Mouse (Mus musculus): ENCODE results near the gene Siglech. TPM values are rescaled to one million over a fixed set of nuclear protein-coding genes. Genes with fewer than 3 reads are reported as not detected.

Gene Siglech
- polyA plus RNA-seq, 1 experiment from 2014 or later: 3.1 TPM

DNA sequence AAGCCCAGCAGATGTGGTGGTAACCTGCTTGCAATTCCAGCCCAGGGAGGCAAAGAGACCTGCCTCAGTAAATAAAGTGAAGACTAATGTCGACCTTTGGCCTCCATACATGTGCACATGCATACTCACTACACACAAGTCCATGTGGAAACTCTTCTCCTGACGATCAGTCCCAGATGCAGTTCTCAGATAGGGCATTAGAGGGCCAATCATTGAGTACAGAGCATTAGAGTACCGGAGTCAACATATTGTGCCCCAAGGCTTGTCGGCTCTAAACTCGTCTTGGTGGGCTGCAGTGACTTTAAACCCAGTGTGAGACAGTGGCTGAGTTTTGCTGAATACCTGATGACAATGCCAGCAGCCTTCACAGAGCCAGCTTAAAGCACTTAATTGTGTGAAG lies 56.5 kb downstream of the Siglech start:
- Histone ChIP-seq H3K4me3 (ENCODE audit: low read length) (no peak overlapping the region), H3K27ac (ENCODE audit: low read depth, low read length) (no peak overlapping the region), H3K9ac (ENCODE audit: low read depth, low read length) (no peak overlapping the region), H3K9me3 (ENCODE audit: control insufficient read depth, low read length) (no peaks in the 10 kb centered on the region), H3K4me1 (ENCODE audit: control insufficient read depth, insufficient read depth, low read depth, low read length) (no peaks in the 10 kb centered on the region), H3K4me2 (ENCODE audit: low read length) (no peak overlapping the region), H3K27me3 (replicated peaks; ENCODE audit: control insufficient read depth, insufficient read depth, low read length) (no peaks in the 10 kb centered on the region), H3K36me3 (ENCODE audit: control insufficient read depth, insufficient read depth, low read length) (peaks cover 35% of the 10 kb centered on the region)
- no peak for ATAC-seq
- 81% methylated on average over 5 of the region's 5 CpGs for WGBS

DNA sequence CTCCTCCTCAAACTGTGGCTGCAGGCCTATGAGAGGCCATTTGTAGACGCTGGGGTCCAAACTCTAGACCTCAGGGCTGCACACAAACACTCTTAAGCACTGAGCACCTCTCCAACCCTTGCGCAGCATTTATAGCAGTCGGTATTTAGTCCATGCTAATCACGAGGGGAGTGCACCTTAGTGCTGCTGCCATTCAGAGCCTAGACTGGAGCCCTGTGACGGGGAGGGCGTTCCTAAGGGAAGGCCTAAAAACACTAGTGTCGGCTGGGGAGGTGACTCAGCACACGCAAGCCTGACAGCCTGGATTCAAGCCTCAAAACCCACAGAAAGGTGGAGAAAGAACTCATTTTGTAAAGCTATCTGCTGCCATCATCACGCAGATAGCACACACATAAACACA lies 59.6 kb downstream of the Siglech start:
- ATAC-seq: no peak
- peaks cover 24% of the 10 kb centered on the region for H3K36me3 ChIP-seq (ENCODE audit: control insufficient read depth, insufficient read depth, low read length)
- no peak overlapping the region for H3K4me2 ChIP-seq (ENCODE audit: low read length)
- H3K4me1 ChIP-seq (ENCODE audit: control insufficient read depth, insufficient read depth, low read depth, low read length): no peaks in the 10 kb centered on the region
- no peak overlapping the region for H3K9ac ChIP-seq (ENCODE audit: low read depth, low read length)
- no peaks in the 10 kb centered on the region for H3K27me3 ChIP-seq (replicated peaks; ENCODE audit: control insufficient read depth, insufficient read depth, low read length)
- no peak overlapping the region for H3K4me3 ChIP-seq (ENCODE audit: low read length)
- WGBS: 90% methylated on average over 9 of the region's 9 CpGs
- no peak overlapping the region for H3K27ac ChIP-seq (ENCODE audit: low read depth, low read length)
- no peaks in the 10 kb centered on the region for H3K9me3 ChIP-seq (ENCODE audit: control insufficient read depth, low read length)

Other genes with a start within 250 kb of the Siglech start
- 34.5 and 35.2 TPM in 2 replicates for gene Tubgcp5, start 26.0 kb downstream of the Siglech start, polyA plus RNA-seq (2015; fragmentation: Nextera tagmentation; extraction: Ambion mirVana)
- 44.8 and 45.1 TPM in 2 replicates for gene Cyfip1, start 73.6 kb downstream of the Siglech start, polyA plus RNA-seq (2015; fragmentation: Nextera tagmentation; extraction: Ambion mirVana)
- 31.4 and 33.9 TPM in 2 replicates for gene Nipa2, start 194.3 kb downstream of the Siglech start, polyA plus RNA-seq (2015; fragmentation: Nextera tagmentation; extraction: Ambion mirVana)